Mouse (Mus musculus) forebrain, embryonic 16.5 days (tissue): ENCODE results near the gene Ak8. TPM values are rescaled to one million over a fixed set of nuclear protein-coding genes. Genes with fewer than 3 reads are reported as not detected.

Experiments used
- microRNA-seq: library from miRNA; unstranded; fragments of <30 nt; microRNA quantifications from one replicate; pipeline ENCODE4, GENCODE M21; 2017
- polyA plus RNA-seq: library from polyadenylated mRNA; unstranded; fragments of >200 nt; fragmentation: Nextera tagmentation; extraction: Ambion mirVana; gene quantifications from 2 replicates; pipeline ENCODE4 v1.2.1, GENCODE M21; 2015

Gene Ak8
- polyA plus RNA-seq, 1 experiment from 2014 or later: 1.0 TPM

Small RNAs within 50 kb of the gene (microRNA-seq; reads per million reads assigned to microRNA genes)
- gene Mir3088: 0.83 reads per million

Other genes with a start within 250 kb of the Ak8 start
- gene 1700007K13Rik, start 233.8 kb upstream of the Ak8 start, polyA plus RNA-seq: 1.0 and 1.2 TPM in 2 replicates
- gene Mrps2, start 232.1 kb upstream of the Ak8 start, polyA plus RNA-seq: 50.9 and 60.0 TPM in 2 replicates
- gene Gbgt1, start 203.3 kb upstream of the Ak8 start, polyA plus RNA-seq: 0.51 and 1.2 TPM in 2 replicates
- 1.8 and 2.4 TPM in 2 replicates for gene Gm10134, start 194.1 kb upstream of the Ak8 start, polyA plus RNA-seq
- 83.5 and 83.7 TPM in 2 replicates for gene Ralgds, start 187.0 kb upstream of the Ak8 start, polyA plus RNA-seq
- gene Cel, start 136.8 kb upstream of the Ak8 start, polyA plus RNA-seq: not detected in 2 replicates
- 40.5 and 43.3 TPM in 2 replicates for gene Gtf3c5, start 116.4 kb upstream of the Ak8 start, polyA plus RNA-seq
- not detected in 2 replicates for gene Gfi1b, start 78.2 kb upstream of the Ak8 start, polyA plus RNA-seq
- 32.7 and 42.7 TPM in 2 replicates for gene Tsc1, start 58.9 kb upstream of the Ak8 start, polyA plus RNA-seq
- 1.4 and 2.1 TPM in 2 replicates for gene Spaca9, start 437 bp upstream of the Ak8 start, polyA plus RNA-seq
- 21.2 and 24.7 TPM in 2 replicates for gene Gtf3c4, start 140.2 kb downstream of the Ak8 start, polyA plus RNA-seq
- gene Ddx31, start 140.2 kb downstream of the Ak8 start, polyA plus RNA-seq: 17.3 and 17.6 TPM in 2 replicates
- gene Barhl1, start 216.5 kb downstream of the Ak8 start, polyA plus RNA-seq: 0.83 and 0.89 TPM in 2 replicates